Mouse (Mus musculus) erythroblast, embryonic 14.5 days (primary cell): Measurements from ENCODE around the gene Gnpat.

Experiments
- GATA1 ChIP-seq: IDR thresholded peaks from 2 replicates; pipeline ENCODE4 v1.6.1; 2012; ENCODE audit warnings: low read length, inconsistent platforms, mixed read lengths
- TAL1 ChIP-seq: IDR thresholded peaks from 3 replicates; pipeline ENCODE4 v1.6.1; 2012; ENCODE audit warnings: low read length, inconsistent platforms, mixed read lengths

GRCm38 (mm10) chr8:124815870-124816269 is 47.0 kb upstream of the Gnpat start:
- no peak for TF ChIP-seq TAL1
- no peak for TF ChIP-seq GATA1
